Mouse (Mus musculus): ENCODE measurements around the gene Rhbdd1. TPM values are rescaled to one million over a fixed set of nuclear protein-coding genes. Genes with fewer than 3 reads are reported as not detected.

Rhbdd1 gene
- total RNA-seq, 2 experiments from 2014 or later = 4.9 to 5.1 TPM

- DNase-seq (ENCODE audit: extremely low spot score in 1 of 2, low spot score in 2 of 2) = peak; percentile 65 to 71
- intact Hi-C loops (cut with DNase I) = loop anchor here (2.0 to 10.0 kb wide), 5 partner anchors 142 to 1465 kb away; no protein-coding TSS in a partner anchor
Measured at GRCm38 (mm10) chr1:82289990-82290681, 26.1 kb upstream of the Rhbdd1 start.

- intact Hi-C loops (cut with DNase I) = loop anchor here (2.0 to 10.0 kb wide), 4 partner anchors 142 to 1466 kb away; no protein-coding TSS in a partner anchor
- peak; percentile 82 to 88 for DNase-seq (ENCODE audit: extremely low spot score in 1 of 2, low spot score in 2 of 2)
Measured at GRCm38 (mm10) chr1:82290723-82291150, 25.5 kb upstream of the Rhbdd1 start.

- intact Hi-C loops (cut with DNase I) = loop anchor here (2.0 to 10.0 kb wide), 4 partner anchors 141 to 1466 kb away; no protein-coding TSS in a partner anchor
- DNase-seq (ENCODE audit: extremely low spot score in 1 of 2, low spot score in 2 of 2) = peak; percentile 77 to 91
Measured at GRCm38 (mm10) chr1:82291151-82291797, 25.0 kb upstream of the Rhbdd1 start, which contains the start of gene Irs1. Gene Irs1 (minus strand): TSS chr1:82291416.

GRCm38 (mm10) chr1:82291930-82292712 is 24.1 kb upstream of the Rhbdd1 start:
- no peak for DNase-seq (ENCODE audit: extremely low spot score in 1 of 2, low spot score in 2 of 2)

GRCm38 (mm10) chr1:82292771-82293170 is 23.5 kb upstream of the Rhbdd1 start:
- DNase-seq (ENCODE audit: extremely low spot score in 1 of 2, low spot score in 2 of 2) = peak; percentile 69 to 70
- intact Hi-C loops (cut with DNase I) = loop anchor here (5.0 to 10.0 kb wide), 2 partner anchors 140 to 1468 kb away; no protein-coding TSS in a partner anchor

More at GRCm38 (mm10) chr1:82291930-82292712, 24.1 kb upstream of the Rhbdd1 start:
- intact Hi-C loops (cut with DNase I) = loop anchor here (2.0 to 10.0 kb wide), 4 partner anchors 140 to 1467 kb away; no protein-coding TSS in a partner anchor

DNA sequence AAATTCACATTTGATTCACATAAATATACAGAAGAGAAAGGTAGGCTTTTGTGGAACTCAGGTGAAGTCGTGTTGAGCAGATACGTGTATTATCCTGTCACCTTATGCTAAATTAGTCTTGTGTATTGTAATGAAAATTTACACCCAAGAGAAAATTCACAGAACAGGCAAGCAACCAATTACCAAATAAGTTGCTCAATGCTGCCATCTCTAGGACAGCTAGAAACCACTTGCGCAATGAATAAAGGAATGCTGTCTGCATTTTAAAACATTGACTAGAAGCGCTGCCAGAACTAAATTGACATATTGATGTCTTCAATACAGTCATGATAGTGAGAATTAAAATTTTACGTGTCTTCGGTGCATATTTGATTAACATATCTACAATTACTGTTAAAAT is 22.1 kb upstream of the Rhbdd1 start:
- intact Hi-C loops (cut with DNase I) = loop anchor here (5.0 to 10.0 kb wide), 2 partner anchors 138 to 1469 kb away; no protein-coding TSS in a partner anchor
- DNase-seq (ENCODE audit: extremely low spot score in 1 of 2, low spot score in 2 of 2) = peak in 1 of 2 experiments; percentile 55

GRCm38 (mm10) chr1:82298586-82298985 is 17.7 kb upstream of the Rhbdd1 start:
- DNase-seq (ENCODE audit: extremely low spot score in 1 of 2, low spot score in 2 of 2) = no peak
- intact Hi-C loops (cut with DNase I) = loop anchor here (10.0 kb wide), 1 partner anchor 1474 kb away; no protein-coding TSS in a partner anchor

DNA sequence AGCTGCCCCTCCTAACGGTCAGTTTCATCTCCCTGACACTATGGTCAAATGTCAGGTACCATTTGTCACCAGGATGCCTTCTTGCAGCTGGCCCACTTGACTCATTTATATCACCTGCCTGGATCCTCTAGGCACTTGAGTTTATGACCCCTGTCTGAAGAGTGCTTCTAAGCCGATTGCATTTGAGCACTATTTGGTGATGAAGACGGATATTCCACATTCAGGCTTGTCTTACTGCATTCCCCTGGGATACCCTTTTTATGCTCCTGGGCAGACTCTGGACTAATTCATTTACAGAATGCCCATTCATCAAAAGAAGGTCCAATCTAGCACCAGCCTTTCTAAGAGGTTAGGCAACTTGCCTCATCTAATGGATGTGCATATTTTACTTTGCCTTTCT is 11.8 kb upstream of the Rhbdd1 start:
- intact Hi-C loops (cut with DNase I) = no loop called here
- no peak for DNase-seq (ENCODE audit: extremely low spot score in 1 of 2, low spot score in 2 of 2)

- peak in 1 of 2 experiments; percentile 33 for DNase-seq (ENCODE audit: extremely low spot score in 1 of 2, low spot score in 2 of 2)
- intact Hi-C loops (cut with DNase I) = loop anchor here (5.0 kb wide), 1 partner anchor 116 kb away; no protein-coding TSS in a partner anchor
Measured at GRCm38 (mm10) chr1:82316746-82317126, 484 bp downstream of the Rhbdd1 start.

DNA sequence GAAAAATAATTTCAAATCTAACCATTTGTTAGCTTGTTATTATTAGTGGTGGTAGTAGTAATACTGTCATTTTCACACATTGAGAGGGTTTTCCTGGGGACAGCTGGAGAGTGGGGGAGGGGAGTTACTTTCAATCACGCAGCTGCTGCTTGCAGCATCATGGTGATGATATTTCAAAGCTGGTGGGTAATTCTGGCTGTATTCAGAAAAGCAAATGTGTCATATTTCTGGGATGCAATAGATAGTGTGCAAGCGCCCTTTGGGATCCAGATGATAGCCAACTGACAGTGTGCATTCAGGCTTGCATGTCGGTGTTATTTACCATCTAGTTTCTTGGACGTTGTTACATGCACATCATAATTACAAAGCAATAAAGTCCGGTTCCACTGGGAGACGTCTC is 4.2 kb downstream of the Rhbdd1 start:
- intact Hi-C loops (cut with DNase I) = no loop called here

DNA sequence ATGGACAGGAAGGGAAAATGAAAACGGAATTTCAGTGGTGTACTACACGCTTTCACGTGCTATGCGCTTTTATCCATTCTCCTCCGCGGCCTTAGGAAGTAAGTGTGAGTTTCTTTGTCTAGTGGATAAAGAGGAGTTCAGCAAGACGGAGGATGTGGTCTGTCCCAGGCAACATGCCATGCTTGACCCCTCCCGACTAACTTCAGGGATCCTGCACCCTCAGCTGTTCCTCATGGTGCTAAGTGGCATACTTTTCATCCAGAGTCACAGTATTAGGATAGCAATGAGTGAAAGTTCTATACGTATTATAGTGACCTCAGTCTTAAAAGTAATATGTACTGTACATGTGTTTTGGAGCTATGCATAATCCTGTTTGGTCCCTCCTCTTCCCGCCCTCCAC is 4.6 kb downstream of the Rhbdd1 start:
- no peak for DNase-seq (ENCODE audit: extremely low spot score in 1 of 2, low spot score in 2 of 2)

More for the DNA sequence above, 4.2 kb downstream of the Rhbdd1 start:
- peak in 1 of 2 experiments; percentile 4 for DNase-seq (ENCODE audit: extremely low spot score in 1 of 2, low spot score in 2 of 2)

GRCm38 (mm10) chr1:82321441-82321840 is 5.2 kb downstream of the Rhbdd1 start:
- no peak for DNase-seq (ENCODE audit: extremely low spot score in 1 of 2, low spot score in 2 of 2)
- intact Hi-C loops (cut with DNase I) = no loop called here

More for the DNA sequence above, 4.6 kb downstream of the Rhbdd1 start:
- intact Hi-C loops (cut with DNase I) = no loop called here

GRCm38 (mm10) chr1:82324131-82324785 is 8.0 kb downstream of the Rhbdd1 start:
- intact Hi-C loops (cut with DNase I) = no loop called here
- DNase-seq (ENCODE audit: extremely low spot score in 1 of 2, low spot score in 2 of 2) = no peak

DNA sequence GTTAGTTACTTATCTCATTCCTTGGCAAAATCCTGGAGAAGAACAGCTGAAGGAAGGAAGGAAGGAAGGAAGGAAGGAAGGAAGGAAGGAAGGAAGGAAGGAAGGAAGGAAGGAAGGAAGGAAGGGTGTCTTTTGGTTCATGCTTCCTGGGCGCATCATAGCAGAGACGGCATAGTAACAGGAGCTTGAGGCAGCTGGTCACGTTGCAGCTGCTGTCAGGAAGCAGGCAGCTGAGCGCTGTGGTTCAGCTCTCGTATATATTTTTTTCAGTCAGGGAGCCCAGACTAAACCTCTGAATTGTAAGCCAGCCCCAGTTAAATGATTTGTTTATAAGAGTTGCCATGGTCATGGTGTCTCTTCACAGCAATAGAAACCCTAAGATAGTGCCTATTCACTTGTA is 9.9 kb downstream of the Rhbdd1 start:
- intact Hi-C loops (cut with DNase I) = no loop called here
- DNase-seq (ENCODE audit: extremely low spot score in 1 of 2, low spot score in 2 of 2) = no peak

DNA sequence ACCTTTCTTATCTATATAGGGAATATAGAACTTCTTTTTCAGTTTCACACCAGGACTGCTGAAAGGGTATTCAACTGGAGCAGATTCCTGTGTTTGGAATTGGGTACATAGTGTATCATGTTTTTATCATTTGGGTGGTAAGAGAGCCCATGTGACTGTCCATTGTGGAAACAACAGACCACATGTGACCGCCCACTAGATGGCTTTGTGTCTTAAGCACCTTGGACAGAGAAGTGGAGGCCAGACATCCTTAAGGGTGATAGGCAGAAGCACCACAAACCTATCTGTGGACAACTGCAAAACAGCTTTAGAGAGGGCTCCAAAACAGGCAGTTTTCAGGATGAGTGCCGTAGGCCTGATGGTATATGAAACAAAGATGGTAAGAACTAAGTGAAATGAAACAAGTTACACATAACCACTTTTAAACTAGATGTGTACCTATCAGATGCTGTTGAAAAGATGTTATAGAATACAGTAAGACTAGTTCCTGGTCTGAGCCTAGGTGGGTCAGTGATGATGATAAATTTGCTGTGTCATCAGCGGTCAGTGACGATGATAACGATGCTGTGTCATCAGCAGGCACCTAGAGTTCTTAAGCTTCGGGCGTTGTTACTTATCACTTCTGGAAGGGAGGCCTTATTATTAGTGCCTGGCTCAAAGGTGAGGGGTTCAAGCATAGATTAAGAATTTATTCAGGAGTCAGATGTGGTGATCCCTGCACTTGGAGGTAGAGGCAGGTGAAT is 12.0 kb downstream of the Rhbdd1 start:
- DNase-seq (ENCODE audit: extremely low spot score in 1 of 2, low spot score in 2 of 2) = no peak
- intact Hi-C loops (cut with DNase I) = no loop called here

DNA sequence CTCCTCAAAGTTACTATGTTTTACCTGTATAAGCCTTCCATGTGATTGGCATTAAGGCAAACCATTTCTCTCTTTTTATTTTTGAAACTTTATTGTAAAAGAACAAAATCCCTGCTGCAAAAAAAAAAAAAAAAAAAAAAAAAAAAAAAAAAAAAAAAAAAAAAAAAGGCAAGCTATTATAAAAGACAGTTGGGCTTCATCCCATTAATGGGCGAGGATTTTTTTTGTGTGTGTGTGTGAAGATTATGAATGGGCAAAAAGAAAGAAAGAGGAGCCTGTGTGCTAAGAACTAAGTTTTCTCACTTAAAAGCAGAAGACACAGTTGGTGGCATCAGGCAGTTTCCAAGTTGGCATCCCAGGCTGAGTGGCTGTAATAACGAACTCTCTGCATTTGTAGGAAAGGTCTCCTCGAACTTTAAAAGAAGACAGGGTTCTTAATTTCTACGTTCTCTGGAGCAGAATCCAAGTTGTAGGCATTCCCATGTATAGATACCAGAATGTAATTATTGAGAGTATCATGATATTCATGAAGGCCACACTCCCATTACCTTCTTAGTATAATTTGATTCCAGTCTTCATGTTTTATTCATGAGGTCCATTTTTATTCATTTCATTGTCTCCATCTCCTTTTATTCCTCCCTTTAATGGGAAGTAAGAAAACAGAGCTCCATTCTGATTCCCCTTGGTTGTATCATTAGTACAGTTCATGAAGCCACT is 13.1 kb downstream of the Rhbdd1 start:
- DNase-seq (ENCODE audit: extremely low spot score in 1 of 2, low spot score in 2 of 2) = no peak
- intact Hi-C loops (cut with DNase I) = no loop called here

DNA sequence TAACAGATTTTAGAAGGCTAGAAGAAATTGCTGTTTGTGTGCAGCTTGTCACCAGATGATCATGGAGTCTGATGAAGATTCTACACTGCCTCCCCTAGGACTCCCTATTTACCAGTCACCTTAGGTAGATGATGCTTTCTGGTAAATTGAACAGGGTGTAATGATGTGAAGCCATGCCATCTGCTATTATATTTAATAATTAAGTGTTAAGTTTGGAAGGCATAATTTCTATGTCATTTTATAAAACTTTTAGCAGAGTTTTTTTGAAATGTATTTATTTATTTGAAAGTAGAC is 13.6 kb downstream of the Rhbdd1 start:
- no peak for DNase-seq (ENCODE audit: extremely low spot score in 1 of 2, low spot score in 2 of 2)
- intact Hi-C loops (cut with DNase I) = no loop called here

Measured in left cerebral cortex, postnatal 10 days (tissue).